Mouse (Mus musculus) embryo, embryonic 9.5 days (tissue): Measurements from ENCODE around the gene Sult1c1.
"Not testable (repeated sequence)": the region's sequence is repeated elsewhere in the genome, so short reads cannot be mapped to it uniquely, and the experiment has no call there.

Experiments used
- DNase-seq: peaks from one replicate; pipeline ENCODE4 v3.0.0-alpha.2; 2017; ENCODE audit errors: extremely low spot score

The Sult1c1 gene

GRCm38 (mm10) chr17:53990574-53990973, at the start of gene Sult1c1:
Gene Sult1c1 (minus strand): TSS chr17:53990674.
- DNase-seq = no peak

GRCm38 (mm10) chr17:54014204-54014603, 23.7 kb upstream of the Sult1c1 start:
- DNase-seq = peak; percentile 33

GRCm38 (mm10) chr17:54011196-54011595, 20.7 kb upstream of the Sult1c1 start:
- DNase-seq = no peak

GRCm38 (mm10) chr17:54010536-54010935, 20.1 kb upstream of the Sult1c1 start:
- DNase-seq = not testable (repeated sequence)

GRCm38 (mm10) chr17:54003522-54003921, 13.0 kb upstream of the Sult1c1 start:
- no peak for DNase-seq

GRCm38 (mm10) chr17:53973606-53974005, 16.9 kb downstream of the Sult1c1 start:
- no peak for DNase-seq

- no peak for DNase-seq
These were observed 48.8 kb downstream of the Sult1c1 start for GRCm38 (mm10) chr17:53941569-53942162.

GRCm38 (mm10) chr17:53940726-53941125, 49.7 kb downstream of the Sult1c1 start:
- DNase-seq = no peak
